Mouse (Mus musculus) adipocyte (in vitro differentiated cells): ENCODE measurements around the gene Gucd1.
A peak's percentile ranks its signal among the peaks of the same experiment; 100 is the strongest.
"Not testable (repeated sequence)": the region's sequence is repeated elsewhere in the genome, so short reads cannot be mapped to it uniquely, and the experiment has no call there.

Source experiments
- DNase-seq: peaks from one replicate; pipeline ENCODE4 v3.0.0-alpha.2; 2016; ENCODE audit warnings: low spot score

The Gucd1 gene

DNA sequence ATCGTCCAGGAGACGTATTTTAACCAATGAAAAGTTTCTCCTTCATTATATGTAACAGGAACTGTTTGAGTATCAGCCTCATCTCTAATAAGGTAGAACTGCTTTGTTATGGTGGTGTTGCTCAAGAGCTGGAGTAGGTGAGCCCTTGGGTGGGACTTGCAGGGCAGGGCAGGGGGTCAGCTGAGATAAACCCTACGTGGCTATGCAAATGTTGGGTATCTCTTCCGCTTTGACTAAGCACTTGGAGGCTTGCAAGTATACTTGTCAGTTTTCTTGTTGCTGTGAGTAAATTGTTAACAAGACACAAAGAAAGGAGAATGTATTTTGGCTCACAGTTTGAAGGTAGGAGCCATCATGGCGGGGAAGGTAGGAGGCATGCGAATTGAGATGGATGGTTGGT, 87.1 kb downstream of the Gucd1 start:
- no peak for DNase-seq

- DNase-seq, result no peak
Measured at GRCm38 (mm10) chr10:75430147-75430537, 87.6 kb downstream of the Gucd1 start.

- DNase-seq, result no peak
Measured at GRCm38 (mm10) chr10:75429522-75430146, 88.1 kb downstream of the Gucd1 start.

- DNase-seq, result no peak
Measured at GRCm38 (mm10) chr10:75429004-75429380, 88.8 kb downstream of the Gucd1 start.

GRCm38 (mm10) chr10:75428049-75429003, 89.4 kb downstream of the Gucd1 start:
- DNase-seq, result no peak

DNA sequence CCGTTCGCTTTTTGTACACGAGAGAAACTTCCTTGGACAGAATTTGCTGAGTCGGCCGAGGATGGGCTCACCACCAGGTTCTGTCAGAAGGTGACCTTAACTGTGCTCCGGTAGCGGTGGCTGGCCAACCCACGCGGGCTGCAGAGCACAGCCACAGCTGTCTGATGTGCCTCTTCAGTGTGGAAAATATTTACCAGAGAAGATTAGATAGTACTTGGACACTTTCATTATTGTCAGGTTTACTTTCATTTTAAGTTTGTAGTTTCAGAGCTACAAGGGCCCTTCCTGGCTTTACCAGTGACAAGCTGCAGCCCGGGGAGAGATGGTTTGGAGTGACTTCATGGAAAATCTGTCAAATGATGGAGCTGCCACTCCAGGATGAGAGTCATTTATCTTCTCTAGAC, 93.3 kb downstream of the Gucd1 start:
- no peak for DNase-seq

DNA sequence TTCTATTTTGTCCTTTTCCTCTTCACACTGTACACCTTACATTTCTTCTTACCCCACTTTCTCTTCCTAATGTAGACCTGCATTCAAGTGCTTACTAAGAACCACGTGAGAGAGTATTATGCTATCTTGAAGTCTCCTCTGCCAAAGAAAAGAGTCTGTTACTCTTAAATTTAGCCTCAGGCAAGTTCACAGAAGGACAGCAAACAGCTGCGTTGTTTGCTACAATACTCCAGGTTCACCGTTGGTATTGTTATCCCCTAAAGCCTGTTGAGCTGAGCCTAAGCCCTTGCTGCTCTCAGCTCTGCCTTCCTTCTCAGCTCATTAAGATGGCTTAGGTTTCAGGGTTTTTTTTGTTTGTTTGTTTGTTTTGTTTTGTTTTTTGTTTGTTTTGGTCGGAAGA, 99.0 kb downstream of the Gucd1 start:
- DNase-seq, result no peak

GRCm38 (mm10) chr10:75417363-75418042, 100.3 kb downstream of the Gucd1 start:
- DNase-seq, result no peak

GRCm38 (mm10) chr10:75414925-75415324, 102.8 kb downstream of the Gucd1 start:
- DNase-seq, result no peak

DNA sequence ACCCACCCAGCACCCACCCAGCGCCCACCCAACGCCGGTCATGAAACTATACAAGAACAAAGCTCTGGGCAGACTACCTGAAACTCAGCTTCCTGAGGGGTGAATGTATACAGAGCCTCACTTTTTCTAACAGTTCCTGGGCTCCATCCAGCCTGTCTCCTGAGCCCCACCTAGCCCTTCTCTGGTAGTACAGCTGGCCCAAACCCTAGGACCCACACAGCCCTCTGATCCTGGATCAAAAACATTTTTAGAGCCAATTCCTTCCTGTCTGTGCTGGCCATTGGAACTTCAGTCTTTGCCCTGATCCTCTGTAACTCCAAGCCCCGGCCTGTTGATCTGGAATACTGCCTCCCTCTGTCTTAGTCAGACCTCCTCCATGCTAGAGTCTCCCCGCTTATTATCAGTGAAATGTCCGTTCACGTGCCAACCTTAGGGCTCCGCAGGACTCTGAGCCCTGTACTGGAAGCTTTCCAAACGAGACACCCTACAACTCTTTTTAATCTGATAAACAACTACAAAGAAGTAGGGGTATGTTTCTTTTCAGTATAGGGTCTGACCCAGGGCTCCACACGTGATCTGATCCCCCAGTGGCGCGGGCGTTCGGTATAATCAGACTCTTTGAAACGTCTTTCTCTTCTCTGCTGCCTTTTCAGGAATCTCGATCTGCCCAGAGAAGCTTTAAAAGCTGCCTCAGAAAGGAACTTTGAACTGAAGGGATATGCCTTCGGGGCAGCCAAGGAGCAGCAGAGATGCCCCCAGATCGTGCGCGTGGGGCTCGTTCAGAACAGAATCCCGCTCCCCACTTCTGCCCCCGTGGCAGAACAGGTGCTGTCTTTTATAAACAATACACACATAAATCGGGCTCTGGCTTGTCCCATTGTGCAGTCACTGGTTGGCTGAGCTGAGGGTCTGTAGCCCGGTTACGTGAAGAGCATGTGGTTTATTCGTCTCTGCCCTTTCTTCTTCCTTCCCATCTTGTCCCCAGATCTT, 105.4 kb downstream of the Gucd1 start:
- DNase-seq, result no peak

DNA sequence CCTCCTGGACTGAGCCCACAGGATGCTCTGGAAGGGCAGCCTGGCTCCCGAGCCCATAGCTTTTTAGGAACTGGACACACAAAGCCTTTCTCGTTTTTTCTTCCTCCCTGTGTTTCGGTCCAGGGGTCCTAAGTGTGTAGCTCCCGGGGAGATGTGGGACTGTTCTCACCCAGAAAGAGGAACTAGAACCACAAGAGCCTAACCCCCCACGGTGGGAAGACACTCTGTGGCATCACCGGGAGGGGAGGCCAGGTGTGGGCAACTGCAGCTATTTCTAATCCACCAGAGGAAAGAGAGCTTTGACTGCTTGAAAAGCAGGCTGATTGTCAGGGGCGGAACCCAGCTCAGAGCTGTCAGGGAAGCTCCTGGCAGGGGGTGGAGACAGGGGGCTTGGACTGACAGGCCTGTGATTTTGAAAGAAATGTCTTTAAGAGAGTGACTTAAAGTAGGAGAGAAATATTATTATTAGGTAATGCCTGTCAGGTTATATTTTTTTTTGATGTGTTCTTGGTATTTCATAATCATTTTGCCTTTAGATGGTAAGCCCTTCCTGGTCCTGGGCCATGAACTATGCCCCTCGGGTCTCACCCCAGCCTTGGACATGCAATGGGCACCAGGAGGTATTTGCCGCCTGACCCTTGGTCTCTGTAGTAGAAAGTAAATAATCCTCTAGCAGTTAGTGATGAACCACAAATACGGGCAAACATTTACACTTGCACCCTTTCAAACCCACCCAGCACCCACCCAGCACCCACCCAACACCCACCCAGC, 106.2 kb downstream of the Gucd1 start:
- DNase-seq, result not testable (repeated sequence)

DNA sequence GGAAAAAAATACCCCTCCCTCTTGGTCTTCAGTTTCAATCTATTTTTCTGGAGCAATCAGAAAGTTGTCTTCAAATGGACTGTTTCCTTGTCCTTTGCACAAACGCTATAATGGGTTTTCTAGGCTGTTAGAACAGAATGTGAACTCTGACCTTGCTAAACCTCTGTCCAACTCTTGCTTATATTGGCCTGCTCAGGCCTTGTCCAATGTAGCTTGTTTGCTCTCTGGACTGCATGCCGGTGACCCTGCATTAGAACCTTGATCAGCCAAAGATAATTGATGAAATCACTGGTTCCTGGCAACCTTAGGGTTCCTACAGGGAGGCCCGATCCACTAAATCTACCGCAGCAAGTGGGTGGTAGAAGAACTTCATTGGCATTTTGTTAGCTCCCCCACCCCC, 110.0 kb downstream of the Gucd1 start:
- DNase-seq, result peak; percentile 49

- DNase-seq, result peak; percentile 11
Measured at GRCm38 (mm10) chr10:75406755-75407154, 111.0 kb downstream of the Gucd1 start.

DNA sequence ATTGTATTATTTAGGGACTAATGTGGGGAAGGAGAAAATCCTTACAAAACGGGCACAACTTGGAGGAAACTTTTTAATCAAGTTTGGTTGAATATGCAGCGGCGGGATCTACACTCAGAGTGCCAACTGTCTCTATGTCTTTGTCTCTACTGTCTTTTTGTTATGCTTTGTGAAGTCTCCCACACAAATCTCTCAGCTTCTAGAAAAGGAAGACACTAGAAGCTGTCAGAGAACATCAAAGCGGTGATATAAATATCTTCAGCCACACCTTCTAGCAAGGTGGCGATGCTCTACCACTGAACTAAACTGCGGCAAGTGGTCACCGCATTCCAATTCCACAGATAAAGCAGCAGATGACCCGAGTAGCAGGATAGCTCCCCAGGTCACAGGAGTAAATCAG, 111.9 kb downstream of the Gucd1 start:
- no peak for DNase-seq

- DNase-seq, result no peak
Measured at GRCm38 (mm10) chr10:75400958-75401357, 116.8 kb downstream of the Gucd1 start, which contains the start of gene Upb1. Gene Upb1 (plus strand): TSS chr10:75401115.

- no peak for DNase-seq
Measured at GRCm38 (mm10) chr10:75396966-75397365, 120.8 kb downstream of the Gucd1 start.

GRCm38 (mm10) chr10:75394796-75395195, 123.0 kb downstream of the Gucd1 start:
- no peak for DNase-seq

DNA sequence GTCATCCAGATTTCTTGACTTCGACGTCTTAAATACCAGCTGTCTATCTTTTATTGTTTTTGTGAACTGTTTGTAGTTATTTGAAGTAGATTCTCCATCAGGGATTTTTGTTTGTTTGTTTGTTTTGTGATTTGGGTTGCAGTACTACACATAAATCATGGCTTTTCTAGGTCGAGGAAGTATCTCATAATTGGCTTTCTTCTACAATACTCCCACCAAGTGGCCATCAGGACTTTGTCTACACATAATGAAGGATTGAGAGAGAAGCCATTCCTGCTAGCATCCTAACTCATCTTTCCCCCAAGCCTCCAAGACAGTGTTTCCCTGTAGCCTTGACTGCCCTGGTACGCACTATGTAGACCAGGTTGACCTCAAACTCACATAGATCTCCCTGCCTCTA, 126.9 kb downstream of the Gucd1 start:
- DNase-seq, result peak; percentile 23

DNA sequence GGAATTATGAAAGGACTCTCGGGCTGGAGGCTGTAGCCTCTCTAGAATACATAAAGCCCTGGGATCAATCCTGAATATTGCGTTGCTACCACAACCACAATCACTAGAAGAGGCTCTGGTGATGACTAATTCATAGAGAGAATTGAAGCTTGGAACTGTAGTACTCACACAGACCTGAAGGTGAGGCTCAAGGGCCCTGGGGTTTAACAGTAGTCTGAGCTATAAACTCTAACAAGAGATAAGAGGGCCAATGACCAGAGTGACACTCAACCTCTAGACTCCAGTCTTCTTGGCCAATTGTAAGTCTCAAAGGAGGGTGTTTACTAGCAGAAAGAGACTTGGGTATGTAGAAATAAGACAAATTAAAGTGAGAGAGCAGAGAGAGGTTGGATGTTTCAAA, 127.6 kb downstream of the Gucd1 start:
- no peak for DNase-seq

GRCm38 (mm10) chr10:75378688-75379087, 139.1 kb downstream of the Gucd1 start:
- DNase-seq, result peak; percentile 16
